Mouse (Mus musculus): ENCODE results near the gene Evi2a.

- no peak for TF ChIP-seq CTCF (IDR thresholded peaks at IDR 0.05; ENCODE audit: control insufficient read depth, insufficient read depth, low read length)
- no peak for TF ChIP-seq POLR2A (IDR thresholded peaks at IDR 0.05; ENCODE audit: borderline replicate concordance, control insufficient read depth, low read depth, low read length)
These were observed 1.2 kb downstream of the Evi2a start for GRCm38 (mm10) chr11:79529226-79529625.

Data from bone marrow, adult 2 months (tissue).